Mouse (Mus musculus) forebrain, embryonic 13.5 days (tissue): ENCODE results near the gene Fuca1. TPM values are rescaled to one million over a fixed set of nuclear protein-coding genes. Genes with fewer than 3 reads are reported as not detected.

Experiments
- ATAC-seq: fragments of 200-750 bp; cut with Nextera tagmentation; 2 replicates; pipeline ENCODE4 v1.8.0; 2017
- H3K27ac ChIP-seq: fragments of 300-500 bp; sonication (generic); 2 replicates; pipeline ENCODE4 v1.5.1; 2015; ENCODE audit warnings: inconsistent platforms, mild to moderate bottlenecking, moderate library complexity
- H3K27me3 ChIP-seq: fragments of 300-500 bp; sonication (generic); 2 replicates; pipeline ENCODE4 v1.6.1; 2015; ENCODE audit warnings: mild to moderate bottlenecking, inconsistent platforms
- H3K36me3 ChIP-seq: fragments of 300-500 bp; sonication (generic); 2 replicates; pipeline ENCODE4 v1.6.1; 2015; ENCODE audit warnings: mild to moderate bottlenecking, inconsistent platforms; ENCODE audit not compliant: poor library complexity, severe bottlenecking
- H3K4me1 ChIP-seq: fragments of 300-500 bp; sonication (generic); 2 replicates; pipeline ENCODE4 v1.6.1; 2015; ENCODE audit warnings: inconsistent platforms
- H3K4me2 ChIP-seq: fragments of 300-500 bp; sonication (generic); 2 replicates; pipeline ENCODE4 v1.6.1; 2015; ENCODE audit warnings: inconsistent platforms, mild to moderate bottlenecking, moderate library complexity
- H3K4me3 ChIP-seq: fragments of 300-500 bp; sonication (generic); 2 replicates; pipeline ENCODE4 v1.5.1; 2015; ENCODE audit warnings: mild to moderate bottlenecking, inconsistent platforms
- H3K9ac ChIP-seq: fragments of 300-500 bp; sonication (generic); 2 replicates; pipeline ENCODE4 v1.6.1; 2015; ENCODE audit warnings: mild to moderate bottlenecking, inconsistent platforms
- H3K9me3 ChIP-seq: fragments of 300-500 bp; sonication (generic); replicated peaks from 2 replicates; pipeline ENCODE4 v1.6.1; 2016; ENCODE audit warnings: inconsistent platforms
- WGBS: fragments of 180-500 bp; shearing (Covaris S2); methylation state at CpG from one replicate; pipeline ENCODE4 v1.1.7; 2015; 5-methylcytosine and 5-hydroxymethylcytosine counted together
- polyA plus RNA-seq: library from polyadenylated mRNA; unstranded; fragments of >200 nt; fragmentation: Nextera tagmentation; extraction: Ambion mirVana; gene quantifications from 2 replicates; pipeline ENCODE4 v1.2.1, GENCODE M21; 2015

Fuca1 gene
- polyA plus RNA-seq, 1 experiment from 2014 or later: 41.7 TPM

DNA sequence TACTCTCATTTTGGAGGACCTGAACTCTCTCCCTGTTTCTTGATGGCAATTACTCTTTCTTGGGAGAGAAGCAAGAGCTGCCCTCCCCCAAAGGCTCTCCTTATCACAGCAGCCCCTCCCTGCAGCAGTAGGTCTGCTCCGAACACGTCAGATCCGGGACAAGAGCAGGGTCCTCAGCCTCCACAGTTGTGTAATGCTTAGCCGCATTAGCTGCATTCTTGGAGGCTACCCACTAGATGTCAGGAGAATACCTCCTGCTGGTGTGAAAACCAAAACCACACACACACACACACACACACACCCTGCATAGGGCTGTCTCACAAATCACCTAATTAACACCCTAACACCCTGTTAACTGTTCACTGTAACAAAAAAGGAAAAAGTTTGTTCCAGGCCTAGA, 27.7 kb upstream of the Fuca1 start:
- no peaks in the 10 kb centered on the region for H3K36me3 ChIP-seq
- no peak for ATAC-seq
- H3K27me3 ChIP-seq: no peaks in the 10 kb centered on the region
- H3K9me3 ChIP-seq: no peaks in the 10 kb centered on the region
- H3K9ac ChIP-seq: no peak overlapping the region
- WGBS: 66% methylated on average over 4 of the region's 4 CpGs
- no peaks in the 10 kb centered on the region for H3K4me1 ChIP-seq
- H3K4me3 ChIP-seq: no peak overlapping the region
- H3K4me2 ChIP-seq: no peak overlapping the region
- H3K27ac ChIP-seq: no peak overlapping the region

GRCm38 (mm10) chr4:135895071-135895571, 25.4 kb upstream of the Fuca1 start, which contains the start of gene Cnr2:
Gene Cnr2 (plus strand): TSS chr4:135895394.
- WGBS: 61% methylated on average over 8 of the region's 8 CpGs
- no peaks in the 10 kb centered on the region for H3K9me3 ChIP-seq
- H3K4me2 ChIP-seq: no peak within 1 kb of the TSS
- ATAC-seq: no peak
- H3K36me3 ChIP-seq: no peaks in the 10 kb centered on the region
- no peak within 1 kb of the TSS for H3K9ac ChIP-seq
- no peaks in the 10 kb centered on the region for H3K27me3 ChIP-seq
- no peak within 1 kb of the TSS for H3K27ac ChIP-seq
- no peak within 1 kb of the TSS for H3K4me3 ChIP-seq
- H3K4me1 ChIP-seq: no peaks in the 10 kb centered on the region

GRCm38 (mm10) chr4:135896157-135896556, 24.4 kb upstream of the Fuca1 start:
- H3K4me1 ChIP-seq: no peaks in the 10 kb centered on the region
- no peak overlapping the region for H3K27ac ChIP-seq
- no peak for ATAC-seq
- H3K36me3 ChIP-seq: no peaks in the 10 kb centered on the region
- H3K4me3 ChIP-seq: no peak overlapping the region
- H3K9ac ChIP-seq: no peak overlapping the region
- no peak overlapping the region for H3K4me2 ChIP-seq
- 81% methylated on average over 6 of the region's 6 CpGs for WGBS
- H3K27me3 ChIP-seq: no peaks in the 10 kb centered on the region
- H3K9me3 ChIP-seq: no peaks in the 10 kb centered on the region

- Histone ChIP-seq H3K9ac (no peak overlapping the region), H3K9me3 (no peaks in the 10 kb centered on the region), H3K27me3 (no peaks in the 10 kb centered on the region), H3K4me3 (no peak overlapping the region), H3K4me1 (no peaks in the 10 kb centered on the region), H3K27ac (no peak overlapping the region), H3K36me3 (no peaks in the 10 kb centered on the region), H3K4me2 (no peak overlapping the region)
- WGBS: 80% methylated on average over 9 of the region's 9 CpGs
- ATAC-seq: no peak
These were observed 22.0 kb upstream of the Fuca1 start for GRCm38 (mm10) chr4:135898380-135899049.

GRCm38 (mm10) chr4:135899050-135899448, 21.5 kb upstream of the Fuca1 start:
- Histone ChIP-seq H3K9ac (no peak overlapping the region), H3K36me3 (no peaks in the 10 kb centered on the region), H3K27me3 (no peaks in the 10 kb centered on the region), H3K4me3 (no peak overlapping the region), H3K4me1 (no peaks in the 10 kb centered on the region), H3K27ac (no peak overlapping the region), H3K9me3 (no peaks in the 10 kb centered on the region), H3K4me2 (no peak overlapping the region)
- ATAC-seq: no peak
- 91% methylated on average over 7 of the region's 7 CpGs for WGBS

DNA sequence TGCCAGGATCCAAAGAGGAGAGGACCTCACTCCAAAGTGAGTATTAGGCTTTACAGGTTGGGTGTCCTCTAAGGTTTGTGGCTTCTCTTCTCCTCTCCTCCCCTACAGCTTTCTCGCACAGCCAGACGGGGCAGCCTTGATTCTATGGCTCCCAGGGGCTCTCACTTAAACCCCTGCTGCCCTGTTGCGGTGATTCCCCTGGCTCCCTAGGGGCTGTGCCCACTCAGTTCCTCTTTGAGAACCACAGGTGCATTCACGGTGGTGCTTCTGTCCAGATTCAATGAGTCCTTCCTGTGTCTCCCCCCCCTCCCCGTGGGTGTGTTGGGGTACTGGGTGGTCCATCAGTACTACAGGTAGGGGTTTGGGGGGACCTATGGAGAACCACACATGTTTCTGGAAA, 20.5 kb upstream of the Fuca1 start:
- WGBS: 90% methylated on average over 5 of the region's 5 CpGs
- no peak for ATAC-seq
- no peak overlapping the region for H3K27ac ChIP-seq
- H3K9ac ChIP-seq: no peak overlapping the region
- H3K4me3 ChIP-seq: no peak overlapping the region
- H3K9me3 ChIP-seq: no peaks in the 10 kb centered on the region
- no peak overlapping the region for H3K4me2 ChIP-seq
- H3K27me3 ChIP-seq: no peaks in the 10 kb centered on the region
- H3K4me1 ChIP-seq: no peaks in the 10 kb centered on the region
- H3K36me3 ChIP-seq: no peaks in the 10 kb centered on the region

GRCm38 (mm10) chr4:135902606-135903242, 17.8 kb upstream of the Fuca1 start:
- no peaks in the 10 kb centered on the region for H3K36me3 ChIP-seq
- 94% methylated on average over 4 of the region's 4 CpGs for WGBS
- H3K4me2 ChIP-seq: no peak overlapping the region
- no peak for ATAC-seq
- H3K9me3 ChIP-seq: no peaks in the 10 kb centered on the region
- H3K27ac ChIP-seq: no peak overlapping the region
- no peak overlapping the region for H3K4me3 ChIP-seq
- no peak overlapping the region for H3K9ac ChIP-seq
- no peaks in the 10 kb centered on the region for H3K27me3 ChIP-seq
- no peaks in the 10 kb centered on the region for H3K4me1 ChIP-seq

- Histone ChIP-seq H3K9me3 (no peaks in the 10 kb centered on the region), H3K27me3 (no peaks in the 10 kb centered on the region), H3K27ac (no peak overlapping the region), H3K4me1 (no peaks in the 10 kb centered on the region), H3K4me2 (no peak overlapping the region), H3K4me3 (no peak overlapping the region), H3K9ac (no peak overlapping the region), H3K36me3 (no peaks in the 10 kb centered on the region)
- ATAC-seq: no peak
- 68% methylated on average over 1 of the region's 1 CpGs for WGBS
These were observed 15.7 kb upstream of the Fuca1 start for GRCm38 (mm10) chr4:135904810-135905209.

GRCm38 (mm10) chr4:135906633-135907032, 13.9 kb upstream of the Fuca1 start:
- Histone ChIP-seq H3K4me2 (no peak overlapping the region), H3K4me1 (no peaks in the 10 kb centered on the region), H3K27me3 (no peaks in the 10 kb centered on the region), H3K4me3 (no peak overlapping the region), H3K36me3 (no peaks in the 10 kb centered on the region), H3K9ac (no peak overlapping the region), H3K27ac (no peak overlapping the region), H3K9me3 (no peaks in the 10 kb centered on the region)
- no peak for ATAC-seq
- WGBS: 86% methylated on average over 3 of the region's 3 CpGs

DNA sequence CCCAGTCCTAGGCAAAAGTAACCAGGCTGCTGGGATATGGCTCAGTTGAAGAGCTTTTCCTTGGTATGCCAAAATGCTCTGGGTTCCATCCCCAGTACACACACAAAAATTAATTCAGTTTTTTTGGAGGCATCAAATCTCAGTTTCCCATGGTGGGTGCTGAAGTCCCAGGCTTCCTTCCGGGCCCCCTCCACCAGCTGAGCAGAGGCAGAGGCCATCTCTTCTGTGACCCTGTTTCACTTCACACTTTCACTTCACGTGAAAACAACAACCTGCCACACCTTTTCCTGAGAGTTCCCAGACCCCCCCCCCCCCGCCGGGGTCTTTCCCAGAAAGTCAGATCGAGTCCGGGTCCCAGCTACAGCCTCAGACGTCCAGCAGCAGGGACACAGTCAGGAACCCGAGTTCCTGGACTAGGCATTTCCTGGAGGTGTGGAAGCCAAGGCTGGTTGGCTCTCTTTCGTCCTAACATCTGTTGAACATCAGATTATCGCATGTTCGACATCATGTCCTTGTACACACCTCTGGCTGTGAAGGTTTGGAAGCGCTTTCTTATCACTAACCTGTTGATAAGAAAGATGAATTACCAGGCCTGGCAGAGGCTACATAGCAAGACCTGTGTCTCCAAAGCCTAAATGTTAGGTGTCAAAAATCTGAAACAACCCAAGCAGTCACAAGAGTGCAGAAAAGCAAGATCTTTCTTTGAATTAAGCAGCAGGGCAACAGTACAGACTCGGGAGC, 11.0 kb upstream of the Fuca1 start:
- Histone ChIP-seq H3K4me1 (0 out of 2 replicates have a peak, but pooled peaks cover 7% of the 10 kb centered on the region), H3K4me2 (no peak overlapping the region), H3K27ac (no peak overlapping the region), H3K36me3 (no peaks in the 10 kb centered on the region), H3K9ac (no peak overlapping the region), H3K9me3 (no peaks in the 10 kb centered on the region), H3K27me3 (no peaks in the 10 kb centered on the region), H3K4me3 (no peak overlapping the region)
- ATAC-seq: no peak
- 77% methylated on average over 13 of the region's 13 CpGs for WGBS

GRCm38 (mm10) chr4:135911531-135911930, 9.0 kb upstream of the Fuca1 start:
- Histone ChIP-seq H3K9ac (no peak overlapping the region), H3K9me3 (no peaks in the 10 kb centered on the region), H3K27me3 (no peaks in the 10 kb centered on the region), H3K36me3 (no peaks in the 10 kb centered on the region), H3K4me3 (no peak overlapping the region), H3K27ac (no peak overlapping the region), H3K4me2 (no peak overlapping the region), H3K4me1 (0 out of 2 replicates have a peak, but pooled peaks cover 7% of the 10 kb centered on the region)
- 68% methylated on average over 7 of the region's 7 CpGs for WGBS
- ATAC-seq: no peak

DNA sequence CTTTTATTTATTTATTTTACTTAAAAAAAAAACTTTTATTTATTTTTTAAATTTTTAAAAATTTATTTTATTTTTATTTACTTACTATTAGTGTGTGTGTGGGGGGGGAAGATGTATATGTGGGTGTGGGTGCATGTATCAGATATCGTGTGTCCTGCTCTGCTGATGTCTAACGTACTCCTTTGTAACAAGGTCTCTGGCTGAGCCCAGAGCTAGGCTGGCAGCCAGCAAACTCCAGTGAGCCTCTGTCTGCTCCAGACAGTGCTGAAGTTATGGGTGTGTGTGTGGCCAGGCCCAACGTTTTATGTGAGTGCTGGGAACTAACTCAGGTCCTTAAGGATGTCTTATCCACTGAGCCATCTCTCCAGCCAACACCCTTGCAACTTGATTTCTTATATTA, 8.4 kb upstream of the Fuca1 start:
- no peaks in the 10 kb centered on the region for H3K27me3 ChIP-seq
- no peak for ATAC-seq
- H3K9ac ChIP-seq: no peak overlapping the region
- no peak overlapping the region for H3K27ac ChIP-seq
- 61% methylated on average over 3 of the region's 3 CpGs for WGBS
- H3K4me3 ChIP-seq: no peak overlapping the region
- no peak overlapping the region for H3K4me2 ChIP-seq
- H3K36me3 ChIP-seq: no peaks in the 10 kb centered on the region
- no peaks in the 10 kb centered on the region for H3K9me3 ChIP-seq
- H3K4me1 ChIP-seq: 0 out of 2 replicates have a peak, but pooled peaks cover 7% of the 10 kb centered on the region
